Mouse (Mus musculus): ENCODE measurements at regions not wholly inside any gene's neighbourhood (a gene's known extent, or its start where the extent isn't known, plus 50 kb on each side); places are given as distances from the start of the nearest gene placed in this dataset.
"Not testable (repeated sequence)": the region's sequence is repeated elsewhere in the genome, so short reads cannot be mapped to it uniquely, and the experiment has no call there.

DNA sequence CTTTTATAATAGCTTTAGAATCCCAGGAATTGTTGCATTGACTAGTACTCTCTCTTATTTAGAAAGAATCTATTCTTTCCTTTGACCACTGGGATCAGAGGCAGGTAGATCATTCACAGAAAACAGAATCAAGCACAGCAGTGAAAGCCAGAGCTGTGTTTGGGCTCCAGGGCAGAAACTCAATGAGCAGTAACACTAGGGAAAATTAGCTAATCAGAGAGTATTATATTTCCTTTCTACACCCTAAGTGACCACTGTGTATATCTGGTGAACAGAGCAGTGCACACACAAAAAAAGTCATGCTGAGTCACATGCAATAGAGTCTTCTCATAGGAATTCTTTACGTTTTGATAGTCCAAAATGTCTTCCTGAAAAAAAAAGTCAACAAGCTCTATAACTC, 542.5 kb upstream of the Klhl29 start:
- H3K4me3 ChIP-seq (ENCODE audit: low read depth, low read length): no peak overlapping the region
- no peaks in the 10 kb centered on the region for H3K9me3 ChIP-seq (ENCODE audit: control insufficient read depth)
- no peak for ATAC-seq
- no peak for TF ChIP-seq CTCF (IDR thresholded peaks at IDR 0.05; ENCODE audit: low read depth)
- no peaks in the 10 kb centered on the region for H3K36me3 ChIP-seq (ENCODE audit: control insufficient read depth, insufficient read depth)
- H3K4me2 ChIP-seq (replicated peaks; ENCODE audit: low read depth): no peak overlapping the region
- no peak overlapping the region for H3K9ac ChIP-seq (ENCODE audit: low read depth, low read length)
- no peaks in the 10 kb centered on the region for H3K27me3 ChIP-seq (replicated peaks; ENCODE audit: control insufficient read depth, insufficient read depth, low read length)
- WGBS: 53% methylated on average over 1 of the region's 1 CpGs
- no peak overlapping the region for H3K27ac ChIP-seq (ENCODE audit: low read depth, low read length)
- no peaks in the 10 kb centered on the region for H3K4me1 ChIP-seq (replicated peaks; ENCODE audit: control insufficient read depth, insufficient read depth, low read length)

DNA sequence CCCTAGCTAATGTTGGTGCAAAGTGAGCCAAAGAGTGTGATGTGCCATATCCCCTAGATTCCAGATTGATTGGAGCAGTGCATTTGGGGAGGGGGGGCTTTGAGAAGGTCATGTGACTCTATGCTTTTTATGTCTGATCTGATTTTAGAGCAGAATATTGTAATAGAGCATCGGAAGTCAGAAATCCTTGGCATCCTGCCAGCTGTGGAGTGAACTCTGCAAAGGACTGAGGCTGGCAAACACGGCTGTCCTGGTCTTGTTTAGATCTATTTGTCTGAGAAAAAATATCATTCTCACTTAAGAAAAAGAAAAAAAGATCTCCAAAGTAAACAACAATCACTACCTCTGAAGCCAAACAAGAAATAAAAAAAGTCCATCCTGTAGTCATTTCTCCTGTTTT, 530.8 kb upstream of the Klhl29 start:
- H3K9me3 ChIP-seq (ENCODE audit: control insufficient read depth): no peaks in the 10 kb centered on the region
- no peaks in the 10 kb centered on the region for H3K4me1 ChIP-seq (replicated peaks; ENCODE audit: control insufficient read depth, insufficient read depth, low read length)
- no peak overlapping the region for H3K27ac ChIP-seq (ENCODE audit: low read depth, low read length)
- 45% methylated on average over 2 of the region's 2 CpGs for WGBS
- no peaks in the 10 kb centered on the region for H3K27me3 ChIP-seq (replicated peaks; ENCODE audit: control insufficient read depth, insufficient read depth, low read length)
- no peak overlapping the region for H3K4me2 ChIP-seq (replicated peaks; ENCODE audit: low read depth)
- H3K9ac ChIP-seq (ENCODE audit: low read depth, low read length): no peak overlapping the region
- TF ChIP-seq CTCF (IDR thresholded peaks at IDR 0.05; ENCODE audit: low read depth): no peak
- no peak overlapping the region for H3K4me3 ChIP-seq (ENCODE audit: low read depth, low read length)
- no peaks in the 10 kb centered on the region for H3K36me3 ChIP-seq (ENCODE audit: control insufficient read depth, insufficient read depth)
- no peak for ATAC-seq

DNA sequence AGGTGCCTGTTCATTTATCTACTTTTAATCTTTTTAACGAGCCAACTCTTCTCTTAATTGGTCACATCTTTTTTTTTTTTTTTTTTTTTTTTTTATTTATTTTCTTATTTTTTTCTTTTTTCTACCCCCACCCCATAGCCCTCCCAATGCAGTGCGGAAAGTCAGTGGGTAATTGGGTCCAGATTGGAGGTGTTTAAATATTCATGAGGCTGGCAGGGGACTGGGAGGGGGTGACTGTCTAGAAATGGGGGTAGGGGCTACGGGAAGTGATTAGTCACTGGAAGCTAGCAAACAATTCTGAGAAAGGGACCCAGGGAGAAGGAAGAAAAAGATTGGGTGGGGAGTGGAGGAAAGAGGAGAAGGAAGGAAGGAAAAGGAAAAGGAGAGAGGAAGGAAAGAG, 516.3 kb upstream of the Klhl29 start:
- H3K4me3 ChIP-seq (ENCODE audit: low read depth, low read length); H3K4me1 ChIP-seq (replicated peaks; ENCODE audit: control insufficient read depth, insufficient read depth, low read length); H3K27me3 ChIP-seq (replicated peaks; ENCODE audit: control insufficient read depth, insufficient read depth, low read length); H3K9ac ChIP-seq (ENCODE audit: low read depth, low read length); H3K9me3 ChIP-seq (ENCODE audit: control insufficient read depth); H3K4me2 ChIP-seq (replicated peaks; ENCODE audit: low read depth); H3K36me3 ChIP-seq (ENCODE audit: control insufficient read depth, insufficient read depth); ATAC-seq; H3K27ac ChIP-seq (ENCODE audit: low read depth, low read length): not testable (repeated sequence)
- 69% methylated on average over 2 of the region's 3 CpGs for WGBS

DNA sequence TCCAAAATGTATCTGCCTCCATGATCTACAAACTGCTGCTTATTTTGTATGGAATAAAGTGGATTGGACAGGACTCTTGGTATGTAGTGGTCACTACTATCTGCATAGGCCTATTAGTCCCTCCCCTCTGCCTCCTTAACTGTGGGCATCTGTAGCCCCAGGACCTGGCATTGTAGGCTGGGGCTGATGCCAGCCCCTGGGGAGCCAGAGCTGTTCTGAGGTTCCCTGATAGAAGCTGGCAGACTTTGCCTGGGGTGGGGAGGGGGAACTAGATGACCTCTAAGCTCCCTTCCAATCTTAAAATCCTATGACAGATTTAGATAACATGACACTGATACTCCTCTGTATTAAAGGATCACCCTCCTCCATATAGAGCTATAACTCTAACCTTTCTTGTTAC, 491.2 kb upstream of the Klhl29 start:
- H3K9me3 ChIP-seq (ENCODE audit: control insufficient read depth): no peaks in the 10 kb centered on the region
- TF ChIP-seq CTCF (IDR thresholded peaks at IDR 0.05; ENCODE audit: low read depth): no peak

DNA sequence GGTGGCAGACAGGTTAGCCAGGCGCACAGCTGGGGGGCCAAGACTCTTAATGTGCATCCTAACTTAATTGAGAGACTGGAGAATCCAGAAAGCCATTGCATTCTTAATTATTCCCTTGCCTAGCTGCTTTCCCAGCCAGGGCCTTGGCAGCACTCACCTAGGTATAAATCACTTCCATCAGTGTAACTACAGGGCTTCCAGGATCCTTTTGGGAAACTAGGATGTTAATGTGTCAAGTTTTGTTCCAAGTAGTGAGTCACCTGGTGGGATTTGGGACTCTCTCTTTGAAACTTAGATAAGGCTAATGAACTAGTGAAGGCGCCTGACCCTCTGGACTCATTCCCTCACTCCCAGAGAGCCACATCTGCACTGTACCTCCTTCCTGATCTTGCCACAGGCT, 484.3 kb upstream of the Klhl29 start:
- H3K4me2 ChIP-seq (replicated peaks; ENCODE audit: low read depth): no peak overlapping the region
- H3K36me3 ChIP-seq (ENCODE audit: control insufficient read depth, insufficient read depth): no peaks in the 10 kb centered on the region
- no peak overlapping the region for H3K4me3 ChIP-seq (ENCODE audit: low read depth, low read length)
- no peak overlapping the region for H3K9ac ChIP-seq (ENCODE audit: low read depth, low read length)
- TF ChIP-seq CTCF (IDR thresholded peaks at IDR 0.05; ENCODE audit: low read depth): no peak
- no peaks in the 10 kb centered on the region for H3K27me3 ChIP-seq (replicated peaks; ENCODE audit: control insufficient read depth, insufficient read depth, low read length)
- no peak overlapping the region for H3K27ac ChIP-seq (ENCODE audit: low read depth, low read length)
- no peaks in the 10 kb centered on the region for H3K9me3 ChIP-seq (ENCODE audit: control insufficient read depth)
- 67% methylated on average over 2 of the region's 2 CpGs for WGBS
- no peaks in the 10 kb centered on the region for H3K4me1 ChIP-seq (replicated peaks; ENCODE audit: control insufficient read depth, insufficient read depth, low read length)
- no peak for ATAC-seq

More for the DNA sequence above, 491.2 kb upstream of the Klhl29 start:
- Histone ChIP-seq H3K4me2 (replicated peaks; ENCODE audit: low read depth) (no peak overlapping the region), H3K36me3 (ENCODE audit: control insufficient read depth, insufficient read depth) (no peaks in the 10 kb centered on the region), H3K27ac (ENCODE audit: low read depth, low read length) (no peak overlapping the region), H3K9ac (ENCODE audit: low read depth, low read length) (no peak overlapping the region), H3K27me3 (replicated peaks; ENCODE audit: control insufficient read depth, insufficient read depth, low read length) (no peaks in the 10 kb centered on the region), H3K4me3 (ENCODE audit: low read depth, low read length) (no peak overlapping the region), H3K4me1 (replicated peaks; ENCODE audit: control insufficient read depth, insufficient read depth, low read length) (no peaks in the 10 kb centered on the region)
- ATAC-seq: no peak

DNA sequence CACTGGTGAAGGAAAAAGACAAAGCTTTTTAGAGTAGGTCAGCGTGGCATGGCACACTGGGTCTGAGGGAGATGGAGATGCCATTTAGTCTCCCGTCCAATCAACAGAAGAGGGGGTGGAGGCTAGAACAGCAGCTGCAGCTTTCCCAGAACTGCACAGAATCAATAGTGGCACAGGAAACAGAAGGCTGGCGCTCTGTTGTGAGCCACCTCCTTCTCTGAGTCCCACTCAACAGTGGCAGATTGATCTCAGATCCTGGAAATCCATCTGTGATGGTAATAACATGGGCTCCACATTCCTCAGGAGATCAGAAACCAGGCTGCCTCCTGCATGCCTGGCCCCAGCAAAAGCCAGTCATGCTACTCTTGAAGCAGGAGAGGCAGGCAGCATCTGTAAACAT, 480.9 kb upstream of the Klhl29 start:
- ATAC-seq: no peak
- no peak overlapping the region for H3K4me3 ChIP-seq (ENCODE audit: low read depth, low read length)
- no peak overlapping the region for H3K9ac ChIP-seq (ENCODE audit: low read depth, low read length)
- no peaks in the 10 kb centered on the region for H3K9me3 ChIP-seq (ENCODE audit: control insufficient read depth)
- WGBS: 50% methylated on average over 3 of the region's 3 CpGs
- H3K36me3 ChIP-seq (ENCODE audit: control insufficient read depth, insufficient read depth): no peaks in the 10 kb centered on the region
- no peak overlapping the region for H3K27ac ChIP-seq (ENCODE audit: low read depth, low read length)
- no peaks in the 10 kb centered on the region for H3K4me1 ChIP-seq (replicated peaks; ENCODE audit: control insufficient read depth, insufficient read depth, low read length)
- H3K27me3 ChIP-seq (replicated peaks; ENCODE audit: control insufficient read depth, insufficient read depth, low read length): no peaks in the 10 kb centered on the region
- no peak for TF ChIP-seq CTCF (IDR thresholded peaks at IDR 0.05; ENCODE audit: low read depth)
- H3K4me2 ChIP-seq (replicated peaks; ENCODE audit: low read depth): no peak overlapping the region

DNA sequence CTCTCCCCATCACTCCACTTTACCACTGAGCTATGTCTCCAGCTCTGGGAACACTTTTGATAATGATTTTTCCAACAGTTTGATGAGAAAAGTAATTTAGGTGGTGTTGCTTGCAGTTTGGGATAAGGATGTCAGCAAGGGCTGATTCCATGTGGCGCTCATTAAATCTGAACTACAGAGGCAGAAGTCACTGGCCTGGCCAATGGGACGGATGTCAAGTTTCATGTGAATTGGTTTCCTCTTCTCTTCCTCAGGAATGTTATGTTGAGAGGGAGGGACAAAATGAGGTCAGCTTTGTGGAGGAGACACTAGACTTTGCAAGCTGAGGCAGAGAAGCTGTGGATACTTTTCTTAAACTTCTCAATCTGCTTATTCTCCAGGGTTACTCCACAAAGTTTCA, 434.9 kb upstream of the Klhl29 start:
- Histone ChIP-seq H3K27ac (ENCODE audit: low read depth, low read length) (no peak overlapping the region), H3K9ac (ENCODE audit: low read depth, low read length) (no peak overlapping the region), H3K9me3 (ENCODE audit: control insufficient read depth) (no peaks in the 10 kb centered on the region), H3K27me3 (replicated peaks; ENCODE audit: control insufficient read depth, insufficient read depth, low read length) (no peaks in the 10 kb centered on the region), H3K4me1 (replicated peaks; ENCODE audit: control insufficient read depth, insufficient read depth, low read length) (no peaks in the 10 kb centered on the region), H3K4me3 (ENCODE audit: low read depth, low read length) (no peak overlapping the region), H3K36me3 (ENCODE audit: control insufficient read depth, insufficient read depth) (no peaks in the 10 kb centered on the region), H3K4me2 (replicated peaks; ENCODE audit: low read depth) (no peak overlapping the region)
- no peak for TF ChIP-seq CTCF (IDR thresholded peaks at IDR 0.05; ENCODE audit: low read depth)
- 75% methylated on average over 2 of the region's 2 CpGs for WGBS
- ATAC-seq: no peak

Measured in intestine, postnatal 0 days (tissue).